Mouse (Mus musculus) heart, postnatal 4 days (tissue): ENCODE measurements at regions not wholly inside any gene's neighbourhood (a gene's known extent, or its start where the extent isn't known, plus 50 kb on each side); places are given as distances from the start of the nearest gene placed in this dataset.

Experiments used
- DNase-seq: peaks from one replicate; pipeline ENCODE4 v3.0.0; 2021

DNA sequence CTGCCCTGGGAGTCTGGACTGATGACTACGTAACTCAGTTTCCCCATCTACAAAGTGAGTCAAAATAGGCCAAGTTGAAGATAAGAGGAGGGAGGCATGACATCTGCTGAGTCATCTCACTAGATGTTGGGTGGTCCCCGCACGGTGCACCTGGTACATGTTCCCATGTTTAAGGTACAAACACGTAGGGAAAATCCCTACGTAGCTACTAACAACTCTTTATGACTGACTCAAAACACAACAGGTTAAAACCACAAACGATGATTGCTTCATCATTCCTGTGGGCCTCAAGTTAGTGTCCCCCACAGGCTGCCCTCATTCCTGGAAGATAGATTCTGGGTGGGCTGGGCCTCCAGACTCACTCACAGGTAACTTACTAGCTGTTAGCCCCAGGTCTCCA, 107.7 kb downstream of the Sox9 start:
- DNase-seq, result no peak

DNA sequence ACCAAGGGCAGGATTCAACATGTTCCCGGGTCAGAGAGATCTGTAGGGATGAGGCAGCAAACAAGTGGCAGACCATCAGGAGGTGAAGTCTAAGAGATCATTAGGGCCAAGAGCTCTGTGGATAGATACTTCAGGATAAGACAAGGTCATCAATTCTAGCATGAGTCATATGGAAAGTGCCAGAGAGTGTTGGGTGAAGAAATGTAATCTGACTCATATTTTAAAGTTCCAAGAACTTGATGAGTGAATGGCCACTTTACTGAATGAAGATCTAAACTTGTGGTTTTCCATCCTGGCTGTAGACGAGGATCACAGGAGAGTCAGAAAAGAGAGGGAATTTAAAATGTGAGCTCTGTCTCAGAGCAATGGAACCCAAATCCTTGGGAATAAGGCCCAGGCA, 115.6 kb downstream of the Sox9 start:
- DNase-seq, result no peak

- DNase-seq, result no peak
Measured at GRCm38 (mm10) chr11:112902618-112903017, 120.6 kb downstream of the Sox9 start.

DNA sequence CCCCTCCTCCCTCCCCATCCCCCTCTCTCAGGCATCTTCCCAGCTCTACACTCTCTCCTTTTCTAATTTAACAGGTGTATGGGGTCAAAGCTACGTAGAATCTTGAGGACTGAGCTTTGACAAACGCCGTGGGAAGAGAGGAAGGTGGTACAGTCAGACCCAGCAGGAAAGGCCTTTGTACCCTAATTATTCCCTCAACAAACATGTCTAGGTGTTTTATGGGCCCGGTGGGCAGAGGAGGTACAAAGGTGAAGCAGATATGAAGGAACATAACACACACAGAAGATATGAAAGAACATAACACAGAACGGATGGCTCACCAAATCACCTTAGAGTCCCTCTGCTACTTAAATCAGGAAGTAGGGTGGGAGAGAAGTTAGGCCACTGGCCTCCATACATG, 128.3 kb downstream of the Sox9 start:
- DNase-seq, result no peak

- DNase-seq, result no peak
Measured at GRCm38 (mm10) chr11:112912875-112913274, 130.9 kb downstream of the Sox9 start.

DNA sequence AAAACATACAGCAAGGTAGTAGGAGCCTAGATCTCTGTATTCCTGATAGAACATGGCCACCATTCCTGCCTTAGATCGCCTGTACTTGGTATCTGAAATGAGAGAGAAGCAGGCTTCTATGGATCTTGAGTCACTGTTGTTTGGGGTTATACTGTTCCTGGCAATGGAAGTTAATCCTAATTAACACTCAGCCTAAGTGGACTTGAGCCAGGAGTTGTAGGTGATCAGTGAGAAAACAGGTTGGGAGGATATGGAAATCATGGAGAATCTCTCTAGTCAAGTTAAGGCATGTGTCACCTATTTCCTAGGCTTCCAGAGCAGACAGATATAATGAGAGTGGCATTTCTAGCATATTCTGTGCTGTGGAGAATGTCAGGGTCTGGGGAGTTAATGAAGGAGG, 134.9 kb downstream of the Sox9 start:
- DNase-seq, result no peak

- no peak for DNase-seq
Measured at GRCm38 (mm10) chr11:112920131-112920530, 138.1 kb downstream of the Sox9 start.

GRCm38 (mm10) chr11:112924577-112924976, 142.6 kb downstream of the Sox9 start:
- no peak for DNase-seq

DNA sequence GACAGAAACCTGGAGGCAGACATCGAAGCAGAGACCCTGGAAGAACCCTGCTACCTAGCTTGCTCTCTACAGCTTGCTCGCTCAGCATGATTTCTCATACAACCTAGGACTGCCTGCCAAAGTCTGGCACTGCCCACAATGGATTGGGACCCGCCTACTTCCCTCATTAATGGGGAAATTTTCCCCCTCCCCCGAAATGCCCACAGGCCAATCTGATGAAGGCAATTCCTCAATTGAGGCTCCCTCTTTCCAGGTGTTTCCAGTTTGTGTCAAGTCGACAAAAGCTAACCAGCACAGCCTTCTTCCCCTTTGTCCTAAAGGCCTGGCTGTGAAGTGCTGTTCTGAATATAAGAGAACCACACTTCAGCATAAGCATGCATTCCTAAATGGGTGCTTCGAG, 143.1 kb downstream of the Sox9 start:
- no peak for DNase-seq

- DNase-seq, result peak; percentile 13
Measured at GRCm38 (mm10) chr11:112926330-112927025, 144.5 kb downstream of the Sox9 start.

GRCm38 (mm10) chr11:112930186-112930808, 148.3 kb downstream of the Sox9 start:
- DNase-seq, result peak; percentile 9

GRCm38 (mm10) chr11:112938035-112938434, 156.0 kb downstream of the Sox9 start:
- DNase-seq, result no peak

GRCm38 (mm10) chr11:112951421-112951820, 169.4 kb downstream of the Sox9 start:
- DNase-seq, result no peak

DNA sequence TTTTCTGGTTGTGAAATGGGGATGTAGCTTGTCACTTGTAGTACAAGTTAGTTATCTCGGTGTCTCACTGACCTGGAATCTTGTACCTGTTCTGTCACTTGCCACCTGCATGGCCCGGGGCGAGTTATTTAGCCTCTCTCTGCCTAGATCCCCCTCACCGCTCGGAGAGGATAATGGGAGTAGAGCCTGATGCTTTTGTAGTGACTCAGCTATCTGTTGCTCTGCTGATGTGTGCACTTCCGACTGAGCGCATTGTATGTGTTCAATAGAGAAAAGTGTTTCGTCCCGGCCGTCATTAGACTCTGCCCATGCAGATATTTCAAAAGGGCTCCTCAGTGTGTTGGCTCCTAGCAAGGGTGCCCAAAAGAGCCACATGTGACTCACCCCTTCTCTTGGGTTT, 170.3 kb downstream of the Sox9 start:
- DNase-seq, result no peak

DNA sequence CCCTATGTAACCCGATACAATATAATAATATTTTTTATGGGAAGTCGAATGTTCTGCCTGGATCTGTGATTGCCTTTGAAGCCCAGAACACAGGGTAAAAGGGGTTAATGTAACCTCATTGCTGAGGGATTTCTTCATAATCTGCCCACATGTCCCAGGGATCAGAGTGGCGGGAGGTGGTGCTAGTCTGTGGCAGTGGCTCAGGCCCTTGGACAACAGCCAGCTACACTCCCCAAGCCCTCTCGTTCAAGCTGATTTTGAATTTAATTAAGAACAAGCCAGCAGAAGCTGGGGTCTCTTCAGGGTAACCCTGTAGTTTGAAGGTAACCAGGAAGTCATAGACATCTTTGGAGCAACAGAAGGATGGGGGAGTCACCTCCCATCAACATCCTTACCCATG, 171.5 kb downstream of the Sox9 start:
- no peak for DNase-seq

- DNase-seq, result no peak
Measured at GRCm38 (mm10) chr11:112956748-112957440, 174.9 kb downstream of the Sox9 start.

DNA sequence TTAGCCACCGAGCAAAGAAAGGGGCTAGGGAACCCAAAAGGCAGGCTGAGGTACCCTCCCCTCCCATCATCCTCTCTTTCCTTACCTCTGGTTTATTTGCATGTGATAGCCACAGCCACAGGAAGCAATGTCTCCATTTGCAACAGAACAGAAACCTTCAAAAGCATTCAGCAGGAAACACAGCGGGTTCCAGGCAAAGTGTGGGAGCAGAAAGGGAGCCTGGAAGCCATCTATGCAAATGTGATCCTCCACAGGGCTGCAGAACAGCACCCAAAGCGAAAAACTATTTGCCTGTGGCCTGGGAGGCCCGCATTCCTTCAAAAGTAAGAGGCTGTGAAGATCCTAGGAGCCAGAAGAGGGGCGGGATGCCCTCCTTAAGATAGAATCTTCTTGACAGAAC, 177.6 kb downstream of the Sox9 start:
- DNase-seq, result no peak

- DNase-seq, result no peak
Measured at GRCm38 (mm10) chr11:112973286-112973685, 191.3 kb downstream of the Sox9 start.

- DNase-seq, result peak; percentile 32
Measured at GRCm38 (mm10) chr11:112974893-112975292, 192.9 kb downstream of the Sox9 start.

GRCm38 (mm10) chr11:112976914-112977785, 195.1 kb downstream of the Sox9 start:
- DNase-seq, result no peak

- DNase-seq, result peak; percentile 32
Measured at GRCm38 (mm10) chr11:112978884-112979283, 196.9 kb downstream of the Sox9 start.

GRCm38 (mm10) chr11:112979413-112979812, 197.4 kb downstream of the Sox9 start:
- DNase-seq, result no peak
